Mouse (Mus musculus) activated CD4-positive, CD25-positive, alpha-beta regulatory T cell, adult 4 months (primary cell): ENCODE data around the gene Gtdc1. TPM values are rescaled to one million over a fixed set of nuclear protein-coding genes. Genes with fewer than 3 reads are reported as not detected.
"Not testable (repeated sequence)": the region's sequence is repeated elsewhere in the genome, so short reads cannot be mapped to it uniquely, and the experiment has no call there.

Experiments
- ATAC-seq: one replicate; pipeline ENCODE4 v1.8.0; 2017
- polyA plus RNA-seq, 2 experiments: library from polyadenylated mRNA; unstranded; fragments of 100-300 nt; shearing (Covaris generic); gene quantifications; one replicate each; pipeline ENCODE4 v1.2.1; 2017

Gtdc1 gene
- polyA plus RNA-seq, 2 experiments from 2014 or later: 16.2 to 16.6 TPM

- ATAC-seq: no peak
These were observed 190.8 kb downstream of the Gtdc1 start for GRCm38 (mm10) chr2:44736618-44737017.

- ATAC-seq: no peak
These were observed 206.0 kb downstream of the Gtdc1 start for GRCm38 (mm10) chr2:44721461-44721860.

- no peak for ATAC-seq
These were observed 221.4 kb downstream of the Gtdc1 start for GRCm38 (mm10) chr2:44705883-44706615.

GRCm38 (mm10) chr2:44700276-44700675, 227.2 kb downstream of the Gtdc1 start:
- no peak for ATAC-seq

- ATAC-seq: no peak
These were observed 231.0 kb downstream of the Gtdc1 start for GRCm38 (mm10) chr2:44696441-44696840.

GRCm38 (mm10) chr2:44693898-44694297, 233.6 kb downstream of the Gtdc1 start:
- no peak for ATAC-seq

GRCm38 (mm10) chr2:44664049-44664448, 263.4 kb downstream of the Gtdc1 start:
- ATAC-seq: no peak

- no peak for ATAC-seq
These were observed 267.6 kb downstream of the Gtdc1 start for GRCm38 (mm10) chr2:44659870-44660269.

GRCm38 (mm10) chr2:44659011-44659410, 268.4 kb downstream of the Gtdc1 start:
- no peak for ATAC-seq

GRCm38 (mm10) chr2:44648537-44648936, 278.9 kb downstream of the Gtdc1 start:
- no peak for ATAC-seq

GRCm38 (mm10) chr2:44646398-44646797, 281.1 kb downstream of the Gtdc1 start:
- ATAC-seq: no peak

- no peak for ATAC-seq
These were observed 288.1 kb downstream of the Gtdc1 start for GRCm38 (mm10) chr2:44639370-44639769.

- ATAC-seq: no peak
These were observed 289.3 kb downstream of the Gtdc1 start for GRCm38 (mm10) chr2:44638157-44638556.

- ATAC-seq: no peak
These were observed 293.5 kb downstream of the Gtdc1 start for GRCm38 (mm10) chr2:44633971-44634370.

- no peak for ATAC-seq
These were observed 294.4 kb downstream of the Gtdc1 start for GRCm38 (mm10) chr2:44633064-44633463.

GRCm38 (mm10) chr2:44632584-44632983, 294.9 kb downstream of the Gtdc1 start:
- no peak for ATAC-seq

GRCm38 (mm10) chr2:44631064-44631463, 296.4 kb downstream of the Gtdc1 start:
- ATAC-seq: no peak

- no peak for ATAC-seq
These were observed 298.7 kb downstream of the Gtdc1 start for GRCm38 (mm10) chr2:44628778-44629177.

GRCm38 (mm10) chr2:44625154-44625553, 302.3 kb downstream of the Gtdc1 start:
- no peak for ATAC-seq

GRCm38 (mm10) chr2:44622471-44622870, 305.0 kb downstream of the Gtdc1 start:
- ATAC-seq: no peak

GRCm38 (mm10) chr2:44599653-44600052, 327.8 kb downstream of the Gtdc1 start:
- not testable (repeated sequence) for ATAC-seq

- no peak for ATAC-seq
These were observed 333.2 kb downstream of the Gtdc1 start for GRCm38 (mm10) chr2:44594276-44594675.

- ATAC-seq: no peak
These were observed 336.6 kb downstream of the Gtdc1 start for GRCm38 (mm10) chr2:44590881-44591280.

GRCm38 (mm10) chr2:44584061-44584460, 343.4 kb downstream of the Gtdc1 start:
- ATAC-seq: no peak

- ATAC-seq: no peak
These were observed 344.0 kb downstream of the Gtdc1 start for GRCm38 (mm10) chr2:44583491-44583890.
